Mouse (Mus musculus) brain, embryonic 14.5 days (tissue): ENCODE data around the gene Saa4. TPM values are rescaled to one million over a fixed set of nuclear protein-coding genes. Genes with fewer than 3 reads are reported as not detected.

Experiments
- DNase-seq: peaks from one replicate; pipeline ENCODE4 v3.0.0-alpha.2; 2011; ENCODE audit warnings: low read depth
- CTCF ChIP-seq: fragments of 200-500 bp; IDR thresholded peaks from 2 replicates; pipeline ENCODE4 v1.5.1; 2012; ENCODE audit warnings: inconsistent platforms, mild to moderate bottlenecking, moderate library complexity, borderline replicate concordance; ENCODE audit not compliant: insufficient read depth, insufficient read length; ENCODE audit errors: extremely low read depth
- POLR2A ChIP-seq: fragments of 200-500 bp; IDR thresholded peaks from 2 replicates; pipeline ENCODE4 v1.6.1; 2012; ENCODE audit warnings: mild to moderate bottlenecking, inconsistent platforms, borderline replicate concordance; ENCODE audit not compliant: poor library complexity, insufficient read depth, insufficient read length, severe bottlenecking; ENCODE audit errors: extremely low read depth
- polyA plus RNA-seq: library from polyadenylated mRNA; depleted of rRNA; stranded (reverse); fragments of >200 nt; gene quantifications from 2 replicates; pipeline ENCODE4 v1.2.3, GENCODE M21; 2012

Gene Saa4
- polyA plus RNA-seq, 1 experiment = not detected

GRCm38 (mm10) chr7:46738561-46739460 is 6.4 kb upstream of the Saa4 start:
- no peak for TF ChIP-seq POLR2A
- TF ChIP-seq CTCF = no peak
- no peak for DNase-seq

- no peak for DNase-seq
- no peak for TF ChIP-seq POLR2A
- no peak for TF ChIP-seq CTCF
Observed at GRCm38 (mm10) chr7:46734983-46735382, 2.6 kb upstream of the Saa4 start.

- DNase-seq = no peak
Observed at GRCm38 (mm10) chr7:46727584-46727983, 4.8 kb downstream of the Saa4 start.

GRCm38 (mm10) chr7:46724396-46724795 is 8.0 kb downstream of the Saa4 start:
- DNase-seq = no peak

More at GRCm38 (mm10) chr7:46727584-46727983, 4.8 kb downstream of the Saa4 start:
- no peak for TF ChIP-seq POLR2A
- TF ChIP-seq CTCF = no peak

GRCm38 (mm10) chr7:46723849-46724248 is 8.6 kb downstream of the Saa4 start:
- DNase-seq = no peak
- TF ChIP-seq POLR2A (no peak), CTCF (no peak)

More at GRCm38 (mm10) chr7:46724396-46724795, 8.0 kb downstream of the Saa4 start:
- no peak for TF ChIP-seq CTCF
- TF ChIP-seq POLR2A = no peak

GRCm38 (mm10) chr7:46723354-46723753 is 9.0 kb downstream of the Saa4 start:
- TF ChIP-seq CTCF (no peak), POLR2A (no peak)
- DNase-seq = no peak

GRCm38 (mm10) chr7:46720460-46720859 is 11.9 kb downstream of the Saa4 start:
- TF ChIP-seq CTCF = no peak
- TF ChIP-seq POLR2A = no peak
- peak; percentile 66 for DNase-seq

- no peak for TF ChIP-seq POLR2A
- TF ChIP-seq CTCF = no peak
Observed at GRCm38 (mm10) chr7:46719526-46719925, 12.9 kb downstream of the Saa4 start.

GRCm38 (mm10) chr7:46718591-46719270 is 13.7 kb downstream of the Saa4 start:
- no peak for TF ChIP-seq POLR2A
- no peak for TF ChIP-seq CTCF
- DNase-seq = peak; percentile 76

More at GRCm38 (mm10) chr7:46719526-46719925, 12.9 kb downstream of the Saa4 start:
- DNase-seq = no peak

- DNase-seq = peak; percentile 12
- TF ChIP-seq CTCF (no peak), POLR2A (no peak)
Observed at GRCm38 (mm10) chr7:46716897-46717296, 15.5 kb downstream of the Saa4 start.

- DNase-seq = no peak
- no peak for TF ChIP-seq CTCF
Observed at GRCm38 (mm10) chr7:46715600-46715999, 16.8 kb downstream of the Saa4 start, which contains the start of gene Saa3. TSS of gene Saa3 (minus strand) at chr7:46715700.
